Mouse (Mus musculus) liver, adult 2 months (tissue): ENCODE data around the gene Cuedc1.

Experiments used
- CTCF ChIP-seq: fragments of 200-500 bp; IDR thresholded peaks from 2 replicates; pipeline ENCODE4 v1.5.1; 2011; ENCODE audit warnings: low read depth, low read length, control low read depth
- POLR2A ChIP-seq: fragments of 200-500 bp; IDR thresholded peaks from 2 replicates; pipeline ENCODE4 v1.6.1; 2011; ENCODE audit warnings: low read length, control low read depth; ENCODE audit not compliant: insufficient read depth; ENCODE audit errors: extremely low read depth

- TF ChIP-seq POLR2A (no peak), CTCF (no peak)
Observed at GRCm38 (mm10) chr11:88171876-88172442, 74.1 kb downstream of the Cuedc1 start.
